Mouse (Mus musculus) lung, adult 2 months (tissue): Measurements from ENCODE around the gene Fgf7.

Experiments
- CTCF ChIP-seq: fragments of 200-500 bp; IDR thresholded peaks from 2 replicates; pipeline ENCODE4 v1.5.1; 2011; ENCODE audit warnings: mild to moderate bottlenecking, low read length, control low read depth; ENCODE audit not compliant: insufficient read depth
- POLR2A ChIP-seq: fragments of 200-500 bp; IDR thresholded peaks from 2 replicates; pipeline ENCODE4 v1.6.1; 2011; ENCODE audit warnings: low read depth, mild to moderate bottlenecking, control low read depth, low read length, borderline replicate concordance; ENCODE audit errors: extremely low read depth

DNA sequence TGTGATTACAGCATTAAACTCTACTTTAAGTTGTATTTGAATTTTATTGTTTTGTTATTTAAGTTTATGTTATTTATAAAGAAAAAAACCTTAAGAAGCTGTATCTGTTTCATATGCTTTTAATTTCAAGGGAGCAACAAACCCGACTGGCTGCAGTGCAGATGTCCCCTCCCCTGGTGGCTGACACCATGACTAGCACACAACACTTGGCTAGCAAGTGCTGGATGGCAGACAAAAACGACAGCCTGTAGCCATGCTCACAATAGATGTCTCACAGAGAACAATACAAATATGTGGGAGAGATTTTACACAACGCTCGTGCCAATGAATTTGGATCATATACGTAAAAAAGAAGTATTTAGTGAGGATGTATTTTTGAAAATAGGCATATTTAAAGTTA lies 56.0 kb downstream of the Fgf7 start:
- no peak for TF ChIP-seq CTCF
- no peak for TF ChIP-seq POLR2A
